11 mouse cellular contexts compared by ENCODE assay signal in genomic region chr12:73201587-73201986, GRCm38 (mm10).
A peak's percentile ranks its signal among the peaks of the same experiment; 100 is the strongest.
DNase-seq lines count a peak whose midpoint lies in the region; ATAC-seq and TF ChIP-seq lines count a peak whose summit lies in the region.
"Had no signal": no experiment of that assay in that cellular context is flagged by ENCODE, and none has a peak within 500 bp of the region (broad histone marks: within the 10 kb centered on the region; RNA-seq: fewer than 3 reads in every experiment).

No protein-coding gene starts in this region.

- no peak for TF ChIP-seq POLR2A in MEL (IDR thresholded peaks at IDR 0.05; ENCODE audit: control insufficient read depth in 1 of 2, insufficient read depth in 1 of 2, low read depth in 1 of 2, low read length in 2 of 2, poor library complexity in 1 of 2)

- WGBS in kidney, embryonic 15.5 days = 47% methylated on average over 3 of the region's 3 CpGs
- WGBS in midbrain, embryonic 13.5 days = 58% methylated on average over 3 of the region's 3 CpGs

- H3K36me3 ChIP-seq in kidney, embryonic 15.5 days = no peaks in the 10 kb centered on the region
- H3K36me3 ChIP-seq in MEL (ENCODE audit: control insufficient read depth in 1 of 2, insufficient read depth in 2 of 2, low read length in 2 of 2) = peaks cover 1 to 19% of the 10 kb centered on the region in 2 experiments; a peak in 3 of 4 replicates
- H3K36me3 ChIP-seq in midbrain, embryonic 13.5 days = no peaks in the 10 kb centered on the region

- H3K4me3 ChIP-seq in kidney, embryonic 15.5 days (replicated peaks) = no peak overlapping the region
- H3K4me3 ChIP-seq in MEL (ENCODE audit: control insufficient read depth in 1 of 2, insufficient read depth in 1 of 2, low read depth in 2 of 2, low read length in 2 of 2) = peak overlapping the region in 1 of 2 experiments; percentile 38; a peak in 2 of 4 replicates
- no peak overlapping the region for H3K4me3 ChIP-seq in midbrain, embryonic 13.5 days (replicated peaks)
- H3K4me3 ChIP-seq: neural tube, embryonic 13.5 days had no signal

- peak; percentile 52 for DNase-seq in kidney, adult 9 months
- DNase-seq in MEL (ENCODE audit: low read depth, low spot score) = peak; percentile 88
- DNase-seq in c-Kit-positive CD71-negative TER-119-negative erythroid progenitor cells, embryonic 14.5 days (ENCODE audit: low read depth) = peak; percentile 40
- DNase-seq in ovary, adult 18-20 months (ENCODE audit: low spot score) = no peak
- no peak for DNase-seq in retina, embryonic 14.5 days (ENCODE audit: low spot score)
- DNase-seq: cerebellum, adult 2 months; liver had no signal

- no peaks in the 10 kb centered on the region for H3K79me2 ChIP-seq in MEL (ENCODE audit: control insufficient read depth, insufficient read depth, low read length, poor library complexity)

- TF ChIP-seq EP300 in MEL (IDR thresholded peaks at IDR 0.05; ENCODE audit: low read depth in 1 of 2, low read length in 2 of 2) = peak; percentile 91 to 92

- no peaks in the 10 kb centered on the region for H3K27me3 ChIP-seq in kidney, embryonic 15.5 days
- no peaks in the 10 kb centered on the region for H3K27me3 ChIP-seq in MEL (ENCODE audit: control insufficient read depth in 1 of 2, insufficient read depth in 2 of 2, low read length in 2 of 2)
- no peaks in the 10 kb centered on the region for H3K27me3 ChIP-seq in midbrain, embryonic 13.5 days
- H3K27me3 ChIP-seq: neural tube, embryonic 13.5 days had no signal

- no peak for ATAC-seq in kidney, embryonic 15.5 days (replicated peaks; ENCODE audit: low FRiP score)
- ATAC-seq in megakaryocyte-erythroid progenitor cell, adult 5-6 weeks (replicated peaks; ENCODE audit: low FRiP score, low TSS enrichment, poor library complexity, severe bottlenecking) = peak; percentile 85
- no peak for ATAC-seq in midbrain, embryonic 13.5 days

- TF ChIP-seq RAD21 in MEL (IDR thresholded peaks at IDR 0.05; ENCODE audit: low read depth, low read length) = no peak

- H3K9me3 ChIP-seq in kidney, embryonic 15.5 days (replicated peaks) = no peaks in the 10 kb centered on the region
- H3K9me3 ChIP-seq in MEL (replicated peaks; ENCODE audit: insufficient read depth, low read length) = no peaks in the 10 kb centered on the region
- H3K9me3 ChIP-seq in midbrain, embryonic 13.5 days = no peaks in the 10 kb centered on the region
- H3K9me3 ChIP-seq: neural tube, embryonic 13.5 days had no signal

- no peak overlapping the region for H3K4me2 ChIP-seq in kidney, embryonic 15.5 days
- H3K4me2 ChIP-seq in midbrain, embryonic 13.5 days (replicated peaks) = no peak overlapping the region
- H3K4me2 ChIP-seq: neural tube, embryonic 13.5 days had no signal

- no peak overlapping the region for H3K9ac ChIP-seq in kidney, embryonic 15.5 days
- peak overlapping the region; percentile 45; the same call in 1 of the 2 replicates for H3K9ac ChIP-seq in MEL (ENCODE audit: control insufficient read depth, low read depth, low read length, poor library complexity, severe bottlenecking)
- H3K9ac ChIP-seq in midbrain, embryonic 13.5 days (replicated peaks) = no peak overlapping the region
- H3K9ac ChIP-seq: neural tube, embryonic 13.5 days had no signal

- H3K27ac ChIP-seq in kidney, embryonic 15.5 days = no peak overlapping the region
- H3K27ac ChIP-seq in MEL (ENCODE audit: control insufficient read depth, low read depth, low read length) = peak overlapping the region; percentile 59
- H3K27ac ChIP-seq in midbrain, embryonic 13.5 days = no peak overlapping the region
- H3K27ac ChIP-seq: neural tube, embryonic 13.5 days had no signal

- no peak for TF ChIP-seq CTCF in MEL (IDR thresholded peaks at IDR 0.05 in 2 of 3, conservative IDR thresholded peaks at IDR 0.05 in 1 of 3; ENCODE audit: control insufficient read depth in 1 of 3, insufficient read depth in 1 of 3, low read depth in 2 of 3, low read length in 3 of 3, poor library complexity in 1 of 3, severe bottlenecking in 1 of 3)

- H3K4me1 ChIP-seq in kidney, embryonic 15.5 days = peaks cover 13% of the 10 kb centered on the region
- H3K4me1 ChIP-seq in MEL (ENCODE audit: control insufficient read depth in 1 of 2, insufficient read depth in 2 of 2, low read length in 2 of 2) = peaks cover 0 to 21% of the 10 kb centered on the region in 2 experiments; a peak in 3 of 4 replicates
- no peaks in the 10 kb centered on the region for H3K4me1 ChIP-seq in midbrain, embryonic 13.5 days (replicated peaks)

TF ChIP-seq in MEL, 35 proteins besides CTCF, POLR2A, EP300 and RAD21:
- TF ChIP-seq TBP (IDR thresholded peaks at IDR 0.05; ENCODE audit: low read depth, low read length) (0 out of 2 replicates have a peak, but pooled peaks have one; percentile 22), MAFK (IDR thresholded peaks at IDR 0.05; ENCODE audit: borderline replicate concordance, low read depth, low read length) (0 out of 2 replicates have a peak, but pooled peaks have one; percentile 33), UBTF (IDR thresholded peaks at IDR 0.05; ENCODE audit: borderline replicate concordance, insufficient read depth, low read depth, low read length) (no peak), NELFE (IDR thresholded peaks at IDR 0.05; ENCODE audit: low read depth, low read length) (no peak), NRF1 (IDR thresholded peaks at IDR 0.05; ENCODE audit: insufficient read depth, low read depth, low read length, poor library complexity, severe bottlenecking) (no peak), GABPA (IDR thresholded peaks at IDR 0.05; ENCODE audit: low read depth, low read length) (no peak), USF1 (IDR thresholded peaks at IDR 0.05; ENCODE audit: low read depth, low read length) (peak; percentile 88), CHD1 (IDR thresholded peaks at IDR 0.05; ENCODE audit: low read depth, low read length) (no peak), ZNF384 (IDR thresholded peaks at IDR 0.05; ENCODE audit: low read depth, low read length) (0 out of 2 replicates have a peak, but pooled peaks have one; percentile 14), RCOR1 (IDR thresholded peaks at IDR 0.05; ENCODE audit: low read depth, low read length) (peak; percentile 89), MYC (IDR thresholded peaks at IDR 0.05; ENCODE audit: low read depth, low read length) (peak; percentile 97), ZC3H11A (IDR thresholded peaks at IDR 0.05; ENCODE audit: low read depth, low read length) (no peak), KAT2A (conservative IDR thresholded peaks at IDR 0.05; ENCODE audit: low read depth, low read length) (no peak), HCFC1 (IDR thresholded peaks at IDR 0.05; ENCODE audit: low read depth, low read length) (no peak), SMC3 (IDR thresholded peaks at IDR 0.05; ENCODE audit: low read depth, low read length) (no peak), TAL1 (IDR thresholded peaks at IDR 0.05; ENCODE audit: low read length) (peak; percentile 67), ZMIZ1 (IDR thresholded peaks at IDR 0.05; ENCODE audit: low read depth, low read length) (no peak), TCF12 (IDR thresholded peaks at IDR 0.05; ENCODE audit: low read depth, low read length) (peak; percentile 89), GATA1 (IDR thresholded peaks at IDR 0.05; ENCODE audit: low read depth, low read length) (peak; percentile 79), ETS1 (IDR thresholded peaks at IDR 0.05; ENCODE audit: low read depth, low read length) (peak; percentile 89), ZKSCAN1 (IDR thresholded peaks at IDR 0.05; ENCODE audit: low read depth, low read length) (no peak), POLR2AphosphoS5 (IDR thresholded peaks at IDR 0.05; ENCODE audit: borderline replicate concordance, low read depth, low read length) (no peak), JUND (IDR thresholded peaks at IDR 0.05; ENCODE audit: low read depth, low read length) (no peak), E2F4 (IDR thresholded peaks at IDR 0.05; ENCODE audit: borderline replicate concordance, low read depth, low read length) (no peak), BHLHE40 (IDR thresholded peaks at IDR 0.05; ENCODE audit: borderline replicate concordance, low read depth, low read length) (peak; percentile 72), MXI1 (IDR thresholded peaks at IDR 0.05; ENCODE audit: low read depth, low read length) (peak; percentile 100), MAZ (IDR thresholded peaks at IDR 0.05; ENCODE audit: low read depth, low read length) (no peak), CHD2 (IDR thresholded peaks at IDR 0.05; ENCODE audit: low read length) (no peak), ELF1 (IDR thresholded peaks at IDR 0.05; ENCODE audit: low read depth, low read length) (peak; percentile 8; the same call in 1 of the 2 replicates), MEF2A (IDR thresholded peaks at IDR 0.05; ENCODE audit: extremely low read depth, insufficient replicate concordance, low read depth, low read length, poor library complexity, severe bottlenecking) (0 out of 2 replicates have a peak, but pooled peaks have one; percentile 69), USF2 (IDR thresholded peaks at IDR 0.05; ENCODE audit: borderline replicate concordance in 1 of 2, insufficient read depth in 1 of 2, low read depth in 1 of 2, low read length in 2 of 2) (peak in 1 of 2 experiments; percentile 46; a peak in 1 of 4 replicates), SIN3A (IDR thresholded peaks at IDR 0.05; ENCODE audit: low read length) (peak; percentile 99), MAX (IDR thresholded peaks at IDR 0.05; ENCODE audit: low read length) (peak; percentile 98), MYB (IDR thresholded peaks at IDR 0.05; ENCODE audit: low read depth, low read length) (peak; percentile 14; the same call in 1 of the 2 replicates), POLR2AphosphoS2 (IDR thresholded peaks at IDR 0.05; ENCODE audit: low read length) (no peak)

Comparison
In these comparisons a context has a peak if more than half of its experiments do, and no peak if none do; other contexts are left out.
1. DNase-seq: peak in kidney, adult 9 months (single experiment), MEL (single experiment) and c-Kit-positive CD71-negative TER-119-negative erythroid progenitor cells, embryonic 14.5 days (single experiment); none in ovary, adult 18-20 months (single experiment) and retina, embryonic 14.5 days (single experiment).